Comparison of ENCODE assay signal across 8 mouse cellular contexts in genomic region chr8:87594272-87594671, GRCm38 (mm10). TPM values are rescaled to one million over a fixed set of nuclear protein-coding genes. Genes with fewer than 3 reads are reported as not detected.
DNase-seq lines count a peak whose midpoint lies in the region; ATAC-seq lines count a peak whose summit lies in the region.

No protein-coding gene starts in this region.

- no peaks in the 10 kb centered on the region for H3K27me3 ChIP-seq in liver, embryonic 13.5 days
- 0 out of 2 replicates have a peak, but pooled peaks cover 3% of the 10 kb centered on the region for H3K27me3 ChIP-seq in neural tube, embryonic 15.5 days (replicated peaks)

- no peak overlapping the region for H3K27ac ChIP-seq in liver, embryonic 13.5 days
- no peak overlapping the region for H3K27ac ChIP-seq in neural tube, embryonic 15.5 days (replicated peaks)

- peak; percentile 82 for DNase-seq in 3T3-L1 (ENCODE audit: low read depth, low spot score)
- DNase-seq in adrenal gland, adult 2 months = peak; percentile 56
- peak; percentile 82 for DNase-seq in embryo, embryonic 10.5 days (ENCODE audit: low spot score)
- peak; percentile 30 to 55 for DNase-seq in gastrocnemius, postnatal 36 days
- DNase-seq in kidney, postnatal 10 days = peak; percentile 81
- peak; percentile 3 for DNase-seq in liver, embryonic 13.5 days
- peak; percentile 35 for DNase-seq in thymus, postnatal 14 days

- H3K4me2 ChIP-seq in liver, embryonic 13.5 days = no peak overlapping the region
- no peak overlapping the region for H3K4me2 ChIP-seq in neural tube, embryonic 15.5 days

- no peaks in the 10 kb centered on the region for H3K36me3 ChIP-seq in liver, embryonic 13.5 days
- no peaks in the 10 kb centered on the region for H3K36me3 ChIP-seq in neural tube, embryonic 15.5 days

- ATAC-seq in liver, embryonic 13.5 days (ENCODE audit: low read depth) = no peak
- 0 out of 2 replicates have a peak, but pooled peaks have one; percentile 55 for ATAC-seq in neural tube, embryonic 15.5 days (ENCODE audit: low FRiP score)

- H3K4me3 ChIP-seq in liver, embryonic 13.5 days (replicated peaks) = no peak overlapping the region
- no peak overlapping the region for H3K4me3 ChIP-seq in neural tube, embryonic 15.5 days (replicated peaks)

- 0% methylated on average over 2 of the region's 2 CpGs for WGBS in liver, embryonic 13.5 days (ENCODE audit: insufficient replicate concordance)
- WGBS in neural tube, embryonic 15.5 days = 0% methylated on average over 2 of the region's 2 CpGs

- intact Hi-C loops in gastrocnemius, postnatal 36 days (cut with DNase I) = loop anchor here (5.0 kb wide), 1 partner anchor 68 kb away; no protein-coding TSS in a partner anchor

- no peaks in the 10 kb centered on the region for H3K4me1 ChIP-seq in liver, embryonic 13.5 days (replicated peaks)
- no peaks in the 10 kb centered on the region for H3K4me1 ChIP-seq in neural tube, embryonic 15.5 days

- no peaks in the 10 kb centered on the region for H3K9me3 ChIP-seq in liver, embryonic 13.5 days (replicated peaks)
- no peaks in the 10 kb centered on the region for H3K9me3 ChIP-seq in neural tube, embryonic 15.5 days (replicated peaks)

- H3K9ac ChIP-seq in liver, embryonic 13.5 days = no peak overlapping the region
- no peak overlapping the region for H3K9ac ChIP-seq in neural tube, embryonic 15.5 days (replicated peaks)

RNA-seq across cellular contexts. Expression of gene 4933402J07Rik, which starts 30.6 kb away (rescaled TPM):
- total RNA-seq in adrenal gland, adult 2 months (2021) = not detected
- not detected in 2 replicates for polyA plus RNA-seq in adrenal gland, adult 2 months (2012; rRNA removed)
- not detected for total RNA-seq in gastrocnemius, postnatal 36 days (2021)
- not detected in 2 replicates for polyA plus RNA-seq in liver, embryonic 13.5 days (2015; fragmentation: Nextera tagmentation; extraction: Ambion mirVana)
- not detected in 2 replicates for polyA plus RNA-seq in neural tube, embryonic 15.5 days (2015; fragmentation: Nextera tagmentation; extraction: Ambion mirVana)

Comparison
In these comparisons a context has a peak if more than half of its experiments do, and no peak if none do; other contexts are left out.
1. DNase-seq: peak in every context shown above with its lines; median percentile 82 in 3T3-L1; 82 in embryo, embryonic 10.5 days; 81 in kidney, postnatal 10 days; 56 in adrenal gland, adult 2 months; 42 in gastrocnemius, postnatal 36 days; 35 in thymus, postnatal 14 days; 3 in liver, embryonic 13.5 days.